Mouse (Mus musculus): ENCODE data around the gene Rnf135. TPM values are rescaled to one million over a fixed set of nuclear protein-coding genes. Genes with fewer than 3 reads are reported as not detected.
A peak's percentile ranks its signal among the peaks of the same experiment; 100 is the strongest.
"Not testable (repeated sequence)": the region's sequence is repeated elsewhere in the genome, so short reads cannot be mapped to it uniquely, and the experiment has no call there.

The Rnf135 gene
- total and polyA plus RNA-seq, 3 experiments: 10.9 to 12.4 (median 11.3) TPM

GRCm38 (mm10) chr11:80148313-80148712 is 35.3 kb upstream of the Rnf135 start:
- in situ Hi-C loops (cut with MboI; ENCODE audit: low pct_ligation_motif_present, low pct_unique_long_range_greater_than_20kb, low sequenced_read_pairs): no loop called here
- H3K9ac ChIP-seq (ENCODE audit: insufficient read depth, low read depth): no peak overlapping the region
- dilution Hi-C loops (cut with MboI; ENCODE audit: extremely low pct_ligation_motif_present, extremely low pct_unique_long_range_greater_than_20kb, low sequenced_read_pairs): no loop called here
- H3K4me1 ChIP-seq (ENCODE audit: control insufficient read depth in 1 of 2, insufficient read depth in 2 of 2): peaks cover 6 to 47% of the 10 kb centered on the region in 2 experiments; a peak in 3 of 4 replicates
- no peak overlapping the region for H3K4me2 ChIP-seq (ENCODE audit: insufficient read depth, low read depth, poor library complexity, severe bottlenecking)
- H3K27me3 ChIP-seq (replicated peaks): no peaks in the 10 kb centered on the region
- H3K4me3 ChIP-seq (replicated peaks in 1 of 3; ENCODE audit: low read depth in 2 of 3, low read length in 2 of 3, poor library complexity in 1 of 3): no peak overlapping the region
- TF ChIP-seq E2F4 (IDR thresholded peaks at IDR 0.05; ENCODE audit: insufficient replicate concordance, low read depth, low read length) (no peak), BHLHE40 (IDR thresholded peaks at IDR 0.05; ENCODE audit: low read depth, low read length) (no peak), TBP (conservative IDR thresholded peaks at IDR 0.05; ENCODE audit: low read depth, low read length) (no peak), MYC (IDR thresholded peaks at IDR 0.05; ENCODE audit: low read depth, low read length) (no peak), ZNF384 (IDR thresholded peaks at IDR 0.05; ENCODE audit: low read depth, low read length) (no peak), MEF2A (IDR thresholded peaks at IDR 0.05; ENCODE audit: borderline replicate concordance, low read depth, low read length) (no peak), ETS1 (conservative IDR thresholded peaks at IDR 0.05; ENCODE audit: low read depth, low read length) (no peak), ZKSCAN1 (IDR thresholded peaks at IDR 0.05; ENCODE audit: borderline replicate concordance, low read depth, low read length) (no peak), MAFK (IDR thresholded peaks at IDR 0.05; ENCODE audit: insufficient replicate concordance, low read length) (no peak), NRF1 (IDR thresholded peaks at IDR 0.05; ENCODE audit: low read depth, low read length) (no peak), USF1 (IDR thresholded peaks at IDR 0.05; ENCODE audit: low read depth, low read length) (no peak), EP300 (IDR thresholded peaks at IDR 0.05; ENCODE audit: low read length) (no peak), SMC3 (IDR thresholded peaks at IDR 0.05; ENCODE audit: low read depth, low read length) (no peak), MAZ (IDR thresholded peaks at IDR 0.05; ENCODE audit: low read depth, low read length) (no peak), RCOR1 (conservative IDR thresholded peaks at IDR 0.05; ENCODE audit: low read depth, low read length) (no peak), ZMIZ1 (IDR thresholded peaks at IDR 0.05; ENCODE audit: low read depth, low read length) (no peak), CTCF (conservative IDR thresholded peaks at IDR 0.05 in 1 of 2, IDR thresholded peaks at IDR 0.05 in 1 of 2; ENCODE audit: low read depth in 2 of 2, low read length in 2 of 2) (no peak)
- no peaks in the 10 kb centered on the region for H3K79me2 ChIP-seq (replicated peaks; ENCODE audit: control insufficient read depth, extremely low read depth, insufficient read depth, poor library complexity, severe bottlenecking)
- H3K9me3 ChIP-seq (replicated peaks; ENCODE audit: low read length): no peaks in the 10 kb centered on the region
- DNase-seq (ENCODE audit: extremely low read depth): no peak
- H3K36me3 ChIP-seq (replicated peaks in 1 of 2; ENCODE audit: control insufficient read depth in 1 of 2, insufficient read depth in 1 of 2, low read length in 1 of 2): no peaks in the 10 kb centered on the region
- no peak overlapping the region for H3K27ac ChIP-seq (ENCODE audit: insufficient read depth, low read depth)

GRCm38 (mm10) chr11:80148974-80149373 is 34.7 kb upstream of the Rnf135 start:
- H3K4me3 ChIP-seq (replicated peaks in 1 of 3; ENCODE audit: low read depth in 2 of 3, low read length in 2 of 3, poor library complexity in 1 of 3); H3K27ac ChIP-seq (ENCODE audit: insufficient read depth, low read depth); dilution Hi-C loops (cut with MboI; ENCODE audit: extremely low pct_ligation_motif_present, extremely low pct_unique_long_range_greater_than_20kb, low sequenced_read_pairs); DNase-seq (ENCODE audit: extremely low read depth); H3K4me2 ChIP-seq (ENCODE audit: insufficient read depth, low read depth, poor library complexity, severe bottlenecking); H3K27me3 ChIP-seq (replicated peaks); H3K9me3 ChIP-seq (replicated peaks; ENCODE audit: low read length); H3K79me2 ChIP-seq (replicated peaks; ENCODE audit: control insufficient read depth, extremely low read depth, insufficient read depth, poor library complexity, severe bottlenecking); in situ Hi-C loops (cut with MboI; ENCODE audit: low pct_ligation_motif_present, low pct_unique_long_range_greater_than_20kb, low sequenced_read_pairs); H3K9ac ChIP-seq (ENCODE audit: insufficient read depth, low read depth); H3K36me3 ChIP-seq (replicated peaks in 1 of 2; ENCODE audit: control insufficient read depth in 1 of 2, insufficient read depth in 1 of 2, low read length in 1 of 2): not testable (repeated sequence)
- peaks cover 6 to 46% of the 10 kb centered on the region in 2 experiments; a peak in 3 of 4 replicates for H3K4me1 ChIP-seq (ENCODE audit: control insufficient read depth in 1 of 2, insufficient read depth in 2 of 2)
- TF ChIP-seq ZNF384 (IDR thresholded peaks at IDR 0.05; ENCODE audit: low read depth, low read length): peak; percentile 54

All from CH12.LX (cell line).